Mouse (Mus musculus): ENCODE measurements around the gene Aicda. TPM values are rescaled to one million over a fixed set of nuclear protein-coding genes. Genes with fewer than 3 reads are reported as not detected.
"Not testable (repeated sequence)": the region's sequence is repeated elsewhere in the genome, so short reads cannot be mapped to it uniquely, and the experiment has no call there.

Aicda gene
- polyA plus RNA-seq, 2 experiments from 2014 or later = 2.0 to 4.3 TPM

DNA sequence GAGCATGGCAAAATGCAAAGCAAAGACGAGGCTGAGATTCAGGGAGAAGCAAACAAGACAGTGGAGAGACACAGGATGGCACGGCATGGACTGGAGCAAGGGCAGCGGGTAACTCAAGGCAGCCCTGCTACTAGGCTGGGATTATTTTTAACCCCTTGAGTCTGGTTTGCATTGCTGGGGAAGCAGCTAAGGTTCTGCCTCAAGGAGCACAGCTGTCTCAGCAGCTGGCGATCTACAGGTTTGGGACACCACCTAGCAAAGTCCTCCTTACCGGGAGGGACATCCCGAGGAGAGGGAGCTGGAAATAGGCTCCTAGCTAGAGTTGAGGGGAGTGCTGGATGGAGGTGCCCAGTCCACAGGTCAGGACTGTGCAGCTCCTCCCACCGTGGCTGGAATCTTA is 1.7 kb downstream of the Aicda start:
- no peak for ATAC-seq

DNA sequence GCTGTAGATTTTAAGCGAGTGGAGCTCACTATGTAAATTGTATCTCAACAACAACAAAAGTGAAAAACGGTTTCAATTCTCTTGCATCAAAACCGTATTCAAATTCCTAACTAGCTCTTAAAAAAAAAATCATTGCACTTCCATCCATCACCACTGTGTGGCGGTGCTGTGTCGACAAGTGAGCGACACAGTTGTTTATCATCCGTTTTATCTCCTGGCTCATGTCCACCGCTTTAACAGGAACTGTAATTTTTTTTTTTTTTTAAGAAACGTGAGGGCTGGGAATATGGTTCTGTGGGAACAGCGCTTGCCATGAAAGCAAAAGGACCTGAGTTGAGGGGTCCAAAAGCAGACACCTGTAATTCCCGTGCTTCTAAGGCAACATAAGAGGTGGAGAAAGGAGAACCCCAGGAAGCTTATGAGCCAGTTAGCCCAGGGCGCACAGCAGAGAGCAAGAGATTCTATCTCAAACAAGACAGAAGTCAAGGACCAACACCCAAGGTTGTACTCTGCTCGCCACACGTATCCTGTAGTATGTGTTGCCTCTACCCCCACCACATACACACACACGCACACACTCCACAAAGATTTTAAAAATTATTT is 3.5 kb downstream of the Aicda start:
- ATAC-seq = peak; percentile 61

GRCm38 (mm10) chr6:122560427-122560826 is 6.8 kb downstream of the Aicda start:
- peak; percentile 67 for ATAC-seq

DNA sequence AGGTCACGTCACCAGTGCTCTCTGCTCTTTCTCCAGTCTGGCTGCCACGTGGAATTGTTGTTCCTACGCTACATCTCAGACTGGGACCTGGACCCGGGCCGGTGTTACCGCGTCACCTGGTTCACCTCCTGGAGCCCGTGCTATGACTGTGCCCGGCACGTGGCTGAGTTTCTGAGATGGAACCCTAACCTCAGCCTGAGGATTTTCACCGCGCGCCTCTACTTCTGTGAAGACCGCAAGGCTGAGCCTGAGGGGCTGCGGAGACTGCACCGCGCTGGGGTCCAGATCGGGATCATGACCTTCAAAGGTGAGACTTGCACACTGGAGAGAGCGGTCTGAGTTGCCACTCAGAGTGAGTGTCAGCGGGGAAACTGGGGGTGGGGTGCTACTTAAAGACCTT is 7.4 kb downstream of the Aicda start:
- ATAC-seq = no peak

GRCm38 (mm10) chr6:122562463-122562862 is 8.9 kb downstream of the Aicda start:
- peak; percentile 57 for ATAC-seq

DNA sequence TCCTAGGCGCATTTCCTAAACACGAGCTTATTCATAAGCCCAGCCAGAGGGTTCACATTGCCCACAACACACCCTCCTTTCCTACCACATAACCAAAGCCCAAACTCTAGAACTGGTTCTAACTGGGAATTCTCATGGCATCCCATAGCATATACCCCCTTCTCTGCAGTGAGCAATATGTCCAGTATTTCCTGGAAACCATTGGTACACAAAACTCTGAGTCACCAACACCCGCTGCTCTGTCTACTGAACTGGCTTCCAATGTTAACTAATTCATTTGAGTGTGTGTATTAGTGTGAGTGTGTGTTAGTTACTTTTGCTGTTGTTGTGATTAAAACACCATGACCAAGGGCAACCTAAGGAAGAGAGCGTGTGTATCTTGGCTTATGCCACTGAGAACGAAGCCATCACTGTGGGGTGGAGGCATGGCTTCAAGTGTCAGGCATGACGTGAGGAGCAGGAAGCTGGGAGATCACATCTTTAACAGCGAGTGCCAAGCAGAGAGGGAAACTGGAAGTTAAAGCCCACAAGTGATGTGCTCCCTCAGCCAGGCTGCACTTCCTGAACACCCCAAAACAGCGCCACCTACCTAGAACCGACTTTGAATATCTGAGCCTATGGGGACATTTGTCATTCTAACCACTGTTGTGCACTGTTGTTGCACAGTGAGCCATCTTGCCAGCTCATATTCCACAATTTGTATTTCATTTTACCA is 11.6 kb downstream of the Aicda start:
- ATAC-seq = no peak

DNA sequence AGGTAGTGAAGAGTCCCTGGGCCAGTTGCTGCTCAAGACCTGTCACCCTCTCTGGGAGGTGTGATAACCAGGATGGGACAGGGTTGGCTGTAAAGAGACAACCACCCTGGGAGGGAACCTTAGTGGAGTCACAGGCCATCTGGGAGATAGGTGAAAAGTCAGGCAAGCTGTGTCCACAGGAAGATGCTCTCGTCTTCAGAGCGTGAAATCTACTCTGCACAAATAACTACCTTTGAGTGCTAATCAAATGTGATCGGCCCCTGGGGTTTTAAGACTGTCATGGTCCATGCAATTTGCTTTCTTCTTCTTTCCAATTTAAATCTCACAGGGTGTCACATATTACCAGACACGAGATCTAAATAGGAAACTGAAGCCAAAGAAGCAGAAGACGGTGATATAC is 15.5 kb downstream of the Aicda start:
- ATAC-seq = no peak

- ATAC-seq = no peak
Observed at GRCm38 (mm10) chr6:122569762-122570161, 16.2 kb downstream of the Aicda start.

- ATAC-seq = no peak
Observed at GRCm38 (mm10) chr6:122570695-122571616, 17.4 kb downstream of the Aicda start.

GRCm38 (mm10) chr6:122571617-122571959 is 18.0 kb downstream of the Aicda start:
- ATAC-seq = no peak

- not testable (repeated sequence) for ATAC-seq
Observed at GRCm38 (mm10) chr6:122575037-122575436, 21.4 kb downstream of the Aicda start.

- no peak for ATAC-seq
Observed at GRCm38 (mm10) chr6:122577030-122577429, 23.4 kb downstream of the Aicda start.

DNA sequence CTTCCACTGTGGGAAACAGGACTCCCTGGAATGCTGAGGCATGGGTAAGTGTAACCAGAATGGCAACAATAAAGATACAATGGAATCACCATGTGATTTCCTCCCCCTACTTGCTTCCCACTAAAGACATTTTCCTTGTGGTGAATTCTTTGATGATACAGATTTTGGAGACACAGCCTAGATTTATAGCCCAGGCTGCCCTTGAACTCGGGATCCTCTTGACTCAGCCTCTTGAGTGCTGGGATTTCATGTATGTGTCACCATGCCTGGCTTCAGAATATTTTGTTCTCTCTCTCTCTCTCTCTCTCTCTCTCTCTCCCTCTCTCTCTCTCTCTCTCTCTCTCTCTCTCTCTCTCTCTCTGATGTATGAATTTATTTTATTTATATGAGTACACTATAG is 25.5 kb downstream of the Aicda start:
- ATAC-seq = no peak

DNA sequence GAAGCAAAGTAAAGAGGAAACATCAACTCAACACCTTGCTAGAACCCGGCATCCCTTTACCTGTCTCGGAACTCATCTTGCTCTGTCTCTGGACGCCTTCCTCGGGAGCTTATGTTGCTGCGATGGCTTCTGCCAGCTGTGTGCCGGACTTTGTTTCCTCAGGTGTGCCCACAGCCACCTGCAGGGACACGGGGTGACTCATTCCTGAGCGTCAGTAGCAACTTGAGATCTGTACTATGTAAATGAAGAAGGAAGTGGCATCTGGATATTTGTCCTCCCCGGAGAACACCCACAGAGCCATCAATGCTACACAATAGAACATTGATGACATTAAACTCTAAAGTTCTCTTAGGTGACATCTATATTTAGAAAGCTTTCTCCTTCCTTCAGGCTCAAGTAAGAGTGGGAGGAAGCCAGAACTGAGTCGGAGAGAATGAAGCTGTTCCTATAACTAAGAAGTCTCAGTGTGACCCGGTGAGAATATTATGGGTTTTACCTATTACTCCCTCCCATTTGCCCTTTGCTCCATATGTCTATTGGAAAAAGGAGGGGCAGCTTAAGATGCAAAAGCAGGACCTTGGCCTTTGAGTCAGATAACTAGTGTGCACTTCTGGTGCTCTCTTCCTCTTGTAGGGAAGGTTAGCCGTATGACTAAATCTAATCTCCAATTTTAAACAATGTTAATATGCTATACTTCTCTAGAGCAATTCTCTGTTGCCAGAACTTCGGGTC is 37.6 kb downstream of the Aicda start:
- ATAC-seq = no peak

- no peak for ATAC-seq
Observed at GRCm38 (mm10) chr6:122592905-122593304, 39.3 kb downstream of the Aicda start.

- ATAC-seq = no peak
Observed at GRCm38 (mm10) chr6:122595637-122596036, 42.0 kb downstream of the Aicda start.

GRCm38 (mm10) chr6:122596608-122597007 is 43.0 kb downstream of the Aicda start:
- no peak for ATAC-seq

- no peak for ATAC-seq
Observed at GRCm38 (mm10) chr6:122598014-122598413, 44.4 kb downstream of the Aicda start.

DNA sequence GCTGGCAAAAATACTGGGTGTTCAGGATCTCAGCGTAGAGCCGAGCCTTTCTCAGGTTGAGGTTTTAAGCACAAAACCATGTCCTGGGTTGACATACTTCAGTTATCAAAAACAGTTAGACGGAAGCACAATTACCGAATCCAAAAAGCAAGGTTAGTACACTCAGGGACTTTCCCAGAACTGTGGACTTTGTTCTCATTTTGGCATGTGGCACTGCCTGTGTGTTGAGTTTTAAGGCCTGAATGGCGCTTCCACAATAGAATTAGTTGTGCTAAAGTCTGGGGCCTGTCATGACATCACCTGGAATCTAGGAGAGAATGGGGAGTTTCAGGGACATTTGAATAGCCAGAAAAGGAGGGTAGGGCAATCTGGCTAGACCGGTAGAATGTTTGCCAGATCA is 44.8 kb downstream of the Aicda start:
- no peak for ATAC-seq

DNA sequence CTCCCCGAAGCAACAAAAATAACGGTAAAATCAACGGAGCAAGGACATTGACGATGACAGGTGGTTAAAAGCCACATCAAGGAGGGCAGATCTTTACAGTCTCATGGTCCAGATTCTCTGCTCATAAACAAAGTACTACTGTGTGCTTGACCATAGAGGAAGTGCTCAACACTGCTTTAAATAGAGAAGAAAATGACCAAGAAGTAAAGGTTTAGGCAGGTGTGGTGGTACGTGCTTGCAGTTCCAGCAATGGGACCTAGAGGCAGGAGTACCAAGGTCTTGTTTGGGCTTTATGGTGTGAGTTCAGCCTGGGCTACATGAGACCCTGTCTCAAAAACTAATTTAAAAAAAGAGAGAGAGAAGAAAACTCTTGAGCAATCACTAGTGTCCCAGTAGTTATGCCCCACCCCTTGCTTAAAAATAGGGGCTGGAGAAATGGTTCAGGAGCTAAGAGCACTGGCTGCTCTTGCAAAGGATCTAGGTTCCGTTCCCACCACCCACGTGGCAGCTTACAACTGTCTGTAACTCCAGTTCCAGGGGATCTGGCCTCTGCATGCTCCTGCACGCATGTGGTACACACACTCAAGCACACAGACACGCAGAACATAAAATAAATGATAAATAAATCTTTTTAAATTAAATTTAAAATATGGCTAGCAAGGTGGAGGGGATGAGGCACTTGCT is 45.6 kb downstream of the Aicda start:
- ATAC-seq = no peak

GRCm38 (mm10) chr6:122600066-122600646 is 46.6 kb downstream of the Aicda start:
- ATAC-seq = no peak

DNA sequence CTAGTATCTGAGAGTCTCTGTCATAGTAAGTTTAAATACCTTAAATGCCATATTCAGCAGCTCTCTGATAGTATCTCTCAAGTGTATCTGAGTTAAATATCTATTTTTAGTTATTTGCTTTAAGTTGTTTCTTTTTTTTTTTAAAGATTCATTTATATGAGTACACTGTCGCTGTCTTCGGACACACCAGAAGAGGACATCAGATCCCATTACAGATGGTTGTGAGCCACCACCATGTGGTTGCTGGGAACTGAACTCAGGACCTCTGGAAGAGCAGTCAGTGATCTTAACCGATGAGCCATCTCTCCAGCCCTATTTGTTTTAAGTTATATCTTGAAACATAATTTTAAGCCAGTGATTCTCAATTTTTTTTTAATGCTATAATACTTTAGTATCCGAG is 47.4 kb downstream of the Aicda start:
- ATAC-seq = no peak
